Mouse (Mus musculus) adipocyte (in vitro differentiated cells): Measurements from ENCODE around the gene Gm14305.
"Not testable (repeated sequence)": the region's sequence is repeated elsewhere in the genome, so short reads cannot be mapped to it uniquely, and the experiment has no call there.

Experiments used
- DNase-seq: peaks from one replicate; pipeline ENCODE4 v3.0.0-alpha.2; 2016; ENCODE audit warnings: low spot score

The Gm14305 gene

GRCm38 (mm10) chr2:176708051-176708450 is at the start of gene Gm14305:
Gene Gm14305 (plus strand): TSS chr2:176708328.
- DNase-seq: not testable (repeated sequence)

GRCm38 (mm10) chr2:176670222-176670621 is 37.9 kb upstream of the Gm14305 start, which contains the start of gene Zfp973:
Gene Zfp973 (plus strand): TSS chr2:176670522.
- DNase-seq: not testable (repeated sequence)
